Mouse (Mus musculus) T-cell, adult 2 months (primary cell): ENCODE results near the gene Vmn1r188.
"Not testable (repeated sequence)": the region's sequence is repeated elsewhere in the genome, so short reads cannot be mapped to it uniquely, and the experiment has no call there.

Source experiments
- DNase-seq: peaks from one replicate; pipeline ENCODE4 v3.0.0; 2022; ENCODE audit warnings: low spot score

The Vmn1r188 gene

GRCm38 (mm10) chr13:22049737-22050440 lies 34.4 kb upstream of the Vmn1r188 start:
- peak; percentile 69 for DNase-seq

- DNase-seq: peak; percentile 86
Measured at GRCm38 (mm10) chr13:22050591-22051522, 33.4 kb upstream of the Vmn1r188 start.

GRCm38 (mm10) chr13:22051523-22051859 lies 32.7 kb upstream of the Vmn1r188 start:
- no peak for DNase-seq

GRCm38 (mm10) chr13:22053754-22054153 lies 30.5 kb upstream of the Vmn1r188 start:
- no peak for DNase-seq

- no peak for DNase-seq
Measured at GRCm38 (mm10) chr13:22061422-22061821, 22.8 kb upstream of the Vmn1r188 start.

- DNase-seq: no peak
Measured at GRCm38 (mm10) chr13:22063468-22063867, 20.8 kb upstream of the Vmn1r188 start.

GRCm38 (mm10) chr13:22105724-22106123 lies 21.5 kb downstream of the Vmn1r188 start, which contains the start of gene Vmn1r189:
Gene Vmn1r189, minus strand, starts transcription at chr13:22105824.
- DNase-seq: not testable (repeated sequence)

GRCm38 (mm10) chr13:22136495-22137293 lies 52.5 kb downstream of the Vmn1r188 start:
- not testable (repeated sequence) for DNase-seq
